Mouse (Mus musculus) lung, postnatal 25 days (tissue): ENCODE results near the gene Zbed3.

Source experiments
- DNase-seq: peaks from one replicate; pipeline ENCODE4 v3.0.0; 2022; ENCODE audit warnings: low spot score

Zbed3 gene

DNA sequence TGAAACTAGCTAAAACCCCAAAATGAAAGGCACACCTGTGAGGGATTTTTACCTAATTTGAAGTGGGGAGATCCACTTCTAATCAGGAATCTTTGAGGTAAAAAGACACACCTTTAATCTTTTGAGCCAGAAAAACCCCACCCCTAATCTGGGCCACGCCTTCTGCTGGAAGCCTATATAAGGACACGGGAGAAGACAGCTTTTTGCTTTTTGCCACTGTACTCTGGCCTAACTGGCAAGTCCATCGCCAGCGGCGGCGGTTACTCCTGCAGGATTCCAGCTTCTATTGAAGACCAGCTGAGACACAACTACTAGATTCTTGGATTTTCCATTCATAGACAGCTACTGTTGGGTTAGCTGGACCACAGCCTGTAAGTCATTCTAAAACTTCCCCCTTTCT lies at the start of gene Zbed3:
Gene Zbed3, plus strand, starts transcription at position 213 of the 400 bp plus-strand sequence.
- DNase-seq = no peak

DNA sequence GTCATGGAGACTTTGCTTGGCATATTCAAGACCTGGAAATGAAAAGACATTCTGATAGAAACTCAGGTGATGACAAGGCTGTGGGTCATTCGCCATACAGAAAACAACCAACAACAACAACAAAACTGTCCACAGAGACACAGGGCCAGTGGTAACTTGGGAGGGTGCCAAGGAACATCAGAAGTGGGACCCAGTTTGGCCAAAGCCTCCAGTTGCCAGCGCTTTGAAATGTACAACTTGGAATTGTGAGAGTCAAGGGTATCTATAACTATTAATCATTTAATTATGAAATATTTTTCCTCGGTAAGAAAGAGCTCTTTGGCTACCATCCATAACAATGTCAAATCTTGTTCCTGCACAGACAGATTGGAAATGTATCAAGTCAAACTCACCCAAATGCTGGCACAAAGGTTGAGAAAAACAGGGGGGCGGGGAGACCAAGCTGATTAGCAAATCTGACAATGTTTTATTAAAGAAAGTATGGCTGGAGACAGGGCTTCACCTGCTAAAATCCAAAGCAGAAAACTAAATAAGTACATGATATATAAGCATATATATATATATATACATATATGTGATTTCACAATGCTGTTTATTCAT lies 44.9 kb upstream of the Zbed3 start:
- DNase-seq = no peak

DNA sequence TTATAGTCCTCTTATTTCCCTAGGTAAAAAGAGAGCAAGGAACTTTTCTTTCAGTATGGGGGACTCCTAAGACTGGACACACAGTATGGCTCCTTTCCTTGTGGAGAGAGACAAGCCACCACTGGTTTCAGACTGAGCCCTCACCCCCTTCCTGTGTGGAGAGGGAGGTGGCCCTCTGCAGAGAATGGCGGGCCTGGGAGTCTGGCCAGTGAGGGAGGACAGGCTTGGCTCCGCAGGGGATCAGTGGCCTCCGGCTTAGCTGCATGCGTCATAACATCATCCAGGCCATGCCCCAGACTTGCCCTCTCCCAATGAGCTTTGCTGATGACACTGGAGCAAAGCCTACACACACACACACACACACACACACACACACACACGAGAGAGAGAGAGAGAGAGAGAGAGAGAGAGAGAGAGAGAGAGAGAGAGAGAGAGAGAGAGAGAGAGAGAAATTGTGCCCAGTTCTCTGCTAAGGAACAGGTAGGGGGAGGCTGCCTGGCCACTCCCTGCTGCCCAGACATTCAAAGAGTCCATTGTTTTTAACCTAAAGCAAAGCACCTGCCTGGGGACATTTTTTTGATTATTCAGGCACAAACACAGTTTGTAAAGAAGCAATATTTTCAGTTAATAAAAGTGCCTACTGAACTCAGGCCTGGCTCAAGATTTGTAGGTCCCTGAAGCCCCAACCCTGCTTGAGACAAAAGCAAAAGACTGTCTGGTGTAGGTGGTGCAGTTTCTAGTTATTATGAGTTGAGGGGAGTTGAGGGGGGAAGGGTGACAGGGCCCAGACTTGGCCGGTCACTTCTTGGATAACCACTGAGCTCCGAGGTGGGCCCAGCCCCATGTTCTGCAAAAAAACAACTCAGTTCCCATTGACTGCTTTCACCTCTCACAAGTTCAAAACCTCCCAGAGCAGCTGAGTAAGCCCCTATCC lies 41.4 kb upstream of the Zbed3 start:
- DNase-seq = no peak

- DNase-seq = peak; percentile 73
Observed at GRCm38 (mm10) chr13:95286989-95287388, 36.4 kb upstream of the Zbed3 start.

DNA sequence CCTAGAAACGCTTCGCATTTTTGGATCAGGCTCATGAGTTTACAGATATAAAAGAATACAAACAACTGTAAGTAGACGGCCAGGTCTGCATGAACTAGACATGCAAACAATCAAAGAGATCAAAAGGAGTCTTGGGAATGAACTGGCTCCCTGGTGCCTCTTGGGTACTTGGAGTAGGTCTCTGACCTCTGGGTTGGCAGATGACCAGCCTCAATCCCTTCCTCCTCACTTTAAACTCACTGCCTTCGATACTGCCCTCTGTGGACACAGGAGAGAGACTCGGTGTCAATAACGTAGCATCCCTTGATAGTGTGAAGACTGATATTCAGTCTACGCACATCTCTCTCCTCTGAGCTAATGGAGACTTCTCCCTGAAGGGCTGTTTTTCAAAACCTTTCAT lies 35.4 kb upstream of the Zbed3 start:
- DNase-seq = no peak

DNA sequence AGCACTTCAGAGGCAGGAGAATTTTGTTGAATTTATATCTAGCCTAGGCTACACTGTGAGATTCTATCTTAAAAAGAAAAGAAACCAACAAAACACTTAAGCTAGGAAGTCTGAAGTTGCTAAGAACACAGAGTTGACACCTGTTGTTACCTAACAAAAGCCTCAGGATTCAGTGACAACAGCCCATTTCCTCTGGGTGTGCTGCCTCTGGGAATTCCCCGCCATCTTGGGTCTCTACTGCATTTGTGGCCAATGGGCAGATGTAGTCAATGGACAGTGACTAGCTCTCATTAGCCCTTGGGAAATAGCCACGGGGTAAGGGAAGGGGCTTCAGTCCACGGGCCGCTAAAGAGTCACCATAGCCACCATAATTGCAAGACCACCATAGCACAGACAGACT lies 31.4 kb upstream of the Zbed3 start:
- no peak for DNase-seq

- no peak for DNase-seq
Observed at GRCm38 (mm10) chr13:95299956-95300355, 23.5 kb upstream of the Zbed3 start.

- no peak for DNase-seq
Observed at GRCm38 (mm10) chr13:95306596-95306995, 16.8 kb upstream of the Zbed3 start.

- no peak for DNase-seq
Observed at GRCm38 (mm10) chr13:95307100-95307655, 16.2 kb upstream of the Zbed3 start.

- no peak for DNase-seq
Observed at GRCm38 (mm10) chr13:95312016-95312415, 11.4 kb upstream of the Zbed3 start.

GRCm38 (mm10) chr13:95319153-95319552 lies 4.3 kb upstream of the Zbed3 start:
- DNase-seq = no peak

GRCm38 (mm10) chr13:95320451-95320850 lies 3.0 kb upstream of the Zbed3 start:
- DNase-seq = no peak

GRCm38 (mm10) chr13:95323950-95324625 lies 676 bp downstream of the Zbed3 start:
- DNase-seq = peak; percentile 63

- DNase-seq = no peak
Observed at GRCm38 (mm10) chr13:95324626-95325079, 1.2 kb downstream of the Zbed3 start.

DNA sequence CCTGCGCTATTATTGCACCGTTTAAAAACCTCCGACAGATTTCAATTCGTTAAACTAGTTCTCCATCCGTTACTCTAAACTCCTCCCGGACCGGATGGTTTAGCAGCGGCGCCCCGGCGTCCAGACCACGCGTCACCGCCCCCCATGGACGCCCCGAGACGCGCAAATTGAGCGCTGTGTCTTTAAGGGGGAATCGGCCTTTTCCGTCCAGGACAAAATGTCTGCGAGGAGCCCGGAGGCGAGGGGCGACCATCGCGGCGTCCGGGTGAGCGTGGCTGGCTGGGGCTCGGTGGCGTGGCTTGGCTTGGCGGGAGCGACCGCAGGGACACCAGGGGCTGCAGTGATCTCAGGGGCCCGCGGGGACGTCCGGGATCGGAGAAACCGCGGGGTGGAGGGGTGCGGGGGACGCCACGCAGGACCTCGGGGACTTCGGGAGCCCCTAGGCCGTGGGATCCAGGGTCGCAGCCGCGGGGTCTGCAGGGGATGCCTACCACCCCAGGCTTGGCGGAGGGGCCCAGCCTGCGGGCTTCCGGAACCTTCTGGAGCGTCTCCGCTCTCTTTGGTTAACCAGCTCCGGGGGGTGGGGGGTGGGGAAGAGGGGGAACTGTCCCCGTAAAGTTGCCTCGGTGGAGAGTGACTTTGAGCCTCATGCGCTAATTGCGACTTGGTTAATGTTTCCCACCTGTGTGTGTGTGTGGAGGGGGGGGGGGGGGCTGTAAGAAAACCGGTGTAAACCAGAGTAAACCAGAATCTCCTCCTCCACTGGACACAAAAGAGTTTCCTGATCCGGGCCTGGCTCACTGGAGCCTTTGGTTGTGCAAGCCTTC lies 1.9 kb downstream of the Zbed3 start:
- DNase-seq = peak; percentile 55

DNA sequence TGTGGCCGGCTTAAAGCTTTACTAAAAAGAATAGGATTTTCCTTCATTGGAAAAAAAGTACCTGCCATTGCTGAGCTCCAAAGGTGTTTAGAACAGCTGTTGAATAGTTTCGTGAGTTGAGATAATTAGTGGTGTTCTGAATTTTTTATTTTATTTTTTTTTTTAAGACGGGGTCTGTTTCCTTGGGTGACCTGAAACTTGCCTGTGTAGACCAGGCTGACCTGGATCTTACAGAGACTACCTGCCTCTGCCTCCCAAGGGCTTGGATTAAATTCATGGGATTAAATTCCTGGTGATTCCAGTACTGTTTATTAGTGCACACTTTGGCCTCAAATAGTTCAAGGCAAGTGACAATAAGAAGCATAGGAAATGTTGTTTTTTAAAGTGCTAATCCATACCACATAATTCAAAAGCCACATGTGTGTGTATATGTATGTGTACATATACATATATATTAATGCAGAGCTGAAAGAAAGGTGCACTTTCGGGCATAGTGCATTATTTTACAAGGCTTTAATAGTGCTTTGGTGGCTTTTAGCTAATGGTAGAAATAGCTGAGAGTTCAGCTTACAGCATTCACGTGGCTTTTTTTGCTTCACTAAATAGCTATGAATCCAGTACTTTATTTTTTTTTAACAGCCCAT lies 2.6 kb downstream of the Zbed3 start:
- DNase-seq = no peak

DNA sequence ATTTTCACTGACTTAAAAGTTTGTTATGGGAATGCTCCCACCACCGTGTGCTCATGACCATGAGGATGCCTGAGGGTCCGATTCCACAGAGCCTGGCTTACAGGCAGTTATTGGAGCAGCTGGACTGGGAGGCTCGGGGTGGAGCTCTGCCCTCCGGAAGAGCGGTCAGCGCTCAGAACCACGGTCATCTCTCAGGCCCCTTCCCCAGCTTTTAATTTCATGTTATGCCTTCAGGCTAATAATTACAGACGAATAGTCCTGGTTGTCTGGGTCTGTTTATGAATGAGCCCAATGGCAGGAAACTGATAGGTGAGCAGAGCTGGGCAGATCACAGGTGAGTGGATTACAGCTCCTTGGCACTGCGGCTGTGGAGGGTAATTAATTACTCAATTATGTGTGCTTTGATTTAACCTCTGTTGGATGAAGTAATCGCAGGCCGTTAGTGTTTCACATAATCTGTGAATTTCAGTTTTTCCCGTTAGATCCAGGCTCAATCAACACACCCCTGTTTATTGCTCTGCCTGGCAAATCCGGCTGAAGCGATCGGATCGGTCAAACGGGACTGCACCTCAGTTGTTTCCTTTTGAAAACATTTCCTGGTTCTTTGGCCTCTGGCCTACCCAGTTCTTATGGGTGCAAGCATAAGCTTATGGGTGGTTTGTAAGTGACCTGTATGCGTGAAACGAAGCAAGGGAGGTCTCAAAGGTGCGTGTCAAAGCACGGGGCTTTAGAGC lies 3.4 kb downstream of the Zbed3 start:
- no peak for DNase-seq

- DNase-seq = no peak
Observed at GRCm38 (mm10) chr13:95327345-95327741, 3.9 kb downstream of the Zbed3 start.

DNA sequence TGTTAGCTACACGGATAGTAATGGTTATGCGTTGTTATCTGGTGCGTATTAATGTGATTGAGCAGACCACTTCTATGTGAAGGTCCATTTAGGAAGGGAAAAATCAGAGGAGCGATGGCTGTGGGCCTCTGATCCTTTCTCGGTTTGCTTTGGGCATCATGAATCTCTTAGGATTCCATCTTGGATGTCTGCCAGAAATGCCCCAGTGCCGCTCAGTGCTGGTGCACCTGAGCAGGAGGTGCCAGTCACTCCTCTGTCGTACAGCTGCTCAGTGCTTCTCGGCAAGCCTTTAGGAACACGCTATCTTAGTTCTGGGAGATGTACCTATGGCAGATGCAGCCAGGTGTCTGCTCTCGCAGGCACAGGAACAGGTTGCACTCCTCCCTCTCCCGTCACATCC lies 5.4 kb downstream of the Zbed3 start:
- DNase-seq = no peak

DNA sequence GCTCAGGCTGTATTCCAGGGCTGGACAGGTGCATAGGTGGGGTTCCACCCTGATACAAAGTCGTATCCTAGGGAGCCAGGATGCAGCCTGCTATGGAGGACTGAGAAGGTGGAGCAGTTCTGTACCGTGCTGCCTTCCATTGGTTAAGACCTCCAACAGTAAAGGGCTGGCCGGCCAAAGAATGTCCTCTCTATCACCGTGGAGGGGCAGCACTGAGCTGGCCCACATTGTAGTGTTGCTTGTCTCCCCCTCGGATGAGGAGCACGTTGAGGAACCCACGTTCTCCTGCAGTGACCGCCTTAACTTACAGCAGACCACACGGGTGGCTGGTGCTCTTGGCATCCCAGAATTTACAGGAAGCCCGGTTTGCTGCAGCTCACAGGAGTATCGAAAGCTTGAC lies 7.1 kb downstream of the Zbed3 start:
- DNase-seq = no peak
